Mouse (Mus musculus) CH12.LX (cell line): ENCODE measurements around the gene 1810062G17Rik. TPM values are rescaled to one million over a fixed set of nuclear protein-coding genes. Genes with fewer than 3 reads are reported as not detected.

Experiments
- DNase-seq: peaks from one replicate; pipeline ENCODE4 v3.0.0-alpha.2; 2013; ENCODE audit errors: extremely low read depth
- H3K27ac ChIP-seq: 2 replicates; pipeline ENCODE4 v1.5.1; 2012; ENCODE audit warnings: low read depth, mild to moderate bottlenecking, control low read depth, moderate library complexity; ENCODE audit not compliant: insufficient read depth
- H3K27me3 ChIP-seq: replicated peaks from 2 replicates; pipeline ENCODE3; 2012; ENCODE audit warnings: inconsistent platforms
- H3K36me3 ChIP-seq, 2 experiments: replicated peaks in 1 of 2; 2 replicates each; pipeline versions ENCODE3 to v1.6.1; 2012; ENCODE audit warnings: inconsistent platforms in 1 of 2, low read length in 1 of 2, mild to moderate bottlenecking in 1 of 2, mixed read lengths in 1 of 2, moderate library complexity in 1 of 2; ENCODE audit not compliant: control insufficient read depth in 1 of 2, insufficient read depth in 1 of 2
- H3K4me1 ChIP-seq, 2 experiments: 2 replicates each; pipeline ENCODE4 v1.6.1; 2012; ENCODE audit warnings: inconsistent platforms in 1 of 2, moderate library complexity in 1 of 2; ENCODE audit not compliant: insufficient read depth in 2 of 2, control insufficient read depth in 1 of 2
- H3K4me2 ChIP-seq: 2 replicates; pipeline ENCODE4 v1.6.1; 2012; ENCODE audit warnings: low read depth, mild to moderate bottlenecking, control low read depth; ENCODE audit not compliant: poor library complexity, insufficient read depth, severe bottlenecking
- H3K4me3 ChIP-seq, 3 experiments: fragments of 150-350 bp in 1 of 3; sonication (generic) in 1 of 3; replicated peaks in 1 of 3; 2 replicates each; pipeline versions ENCODE3 to v1.5.1; 2011 to 2012; ENCODE audit warnings: low read depth in 2 of 3, low read length in 2 of 3, mild to moderate bottlenecking in 2 of 3, moderate library complexity in 2 of 3, control low read depth in 1 of 3, improper control_type of control experiment in 1 of 3, inconsistent platforms in 1 of 3, mixed read lengths in 1 of 3; ENCODE audit not compliant: poor library complexity in 1 of 3
- H3K79me2 ChIP-seq: replicated peaks from 2 replicates; pipeline ENCODE4 v1.6.1; 2012; ENCODE audit warnings: mild to moderate bottlenecking, moderate library complexity; ENCODE audit not compliant: control insufficient read depth, poor library complexity, insufficient read depth, severe bottlenecking; ENCODE audit errors: extremely low read depth
- H3K9ac ChIP-seq: 2 replicates; pipeline ENCODE4 v1.6.1; 2012; ENCODE audit warnings: low read depth, mild to moderate bottlenecking, control low read depth, moderate library complexity; ENCODE audit not compliant: insufficient read depth
- H3K9me3 ChIP-seq: replicated peaks from 2 replicates; pipeline ENCODE3; 2012; ENCODE audit warnings: low read length, inconsistent platforms, mixed read lengths
- CHD1 ChIP-seq: IDR thresholded peaks from 2 replicates; pipeline ENCODE4 v1.6.1; 2012; ENCODE audit warnings: low read depth, low read length, improper control_type of control experiment, inconsistent platforms
- CHD2 ChIP-seq: IDR thresholded peaks from 2 replicates; pipeline ENCODE4 v1.6.1; 2011; ENCODE audit warnings: low read length, improper control_type of control experiment
- CTCF ChIP-seq, 2 experiments: IDR thresholded peaks in 1 of 2; conservative IDR thresholded peaks in 1 of 2; 2 replicates each; pipeline ENCODE4 v1.5.1; 2011 to 2012; ENCODE audit warnings: low read depth in 2 of 2, low read length in 2 of 2, improper control_type of control experiment in 1 of 2, inconsistent platforms in 1 of 2, mild to moderate bottlenecking in 1 of 2, moderate library complexity in 1 of 2
- E2F4 ChIP-seq: IDR thresholded peaks from 2 replicates; pipeline ENCODE4 v1.6.1; 2011; ENCODE audit warnings: low read depth, low read length, improper control_type of control experiment; ENCODE audit not compliant: insufficient replicate concordance
- ELF1 ChIP-seq: IDR thresholded peaks from 2 replicates; pipeline ENCODE4 v1.6.1; 2014; ENCODE audit warnings: low read depth, mild to moderate bottlenecking, inconsistent platforms, low read length, improper control_type of control experiment
- EP300 ChIP-seq: IDR thresholded peaks from 2 replicates; pipeline ENCODE4 v1.6.1; 2011; ENCODE audit warnings: low read length, improper control_type of control experiment
- ETS1 ChIP-seq: conservative IDR thresholded peaks from 2 replicates; pipeline ENCODE4 v1.6.1; 2012; ENCODE audit warnings: low read depth, mild to moderate bottlenecking, inconsistent platforms, low read length, improper control_type of control experiment, moderate library complexity
- GABPA ChIP-seq: IDR thresholded peaks from 2 replicates; pipeline ENCODE4 v1.6.1; 2012; ENCODE audit warnings: low read depth, low read length, improper control_type of control experiment, inconsistent platforms; ENCODE audit not compliant: insufficient replicate concordance
- JUN ChIP-seq: IDR thresholded peaks from 2 replicates; pipeline ENCODE4 v1.6.1; 2011; ENCODE audit warnings: low read depth, mild to moderate bottlenecking, low read length, improper control_type of control experiment, moderate library complexity; ENCODE audit not compliant: insufficient read depth
- MAFK ChIP-seq: IDR thresholded peaks from 2 replicates; pipeline ENCODE4 v1.6.1; 2011; ENCODE audit warnings: low read length, improper control_type of control experiment; ENCODE audit not compliant: insufficient replicate concordance
- MAX ChIP-seq: IDR thresholded peaks from 2 replicates; pipeline ENCODE4 v1.6.1; 2011; ENCODE audit warnings: low read length, improper control_type of control experiment
- MXI1 ChIP-seq: IDR thresholded peaks from 2 replicates; pipeline ENCODE4 v1.6.1; 2011; ENCODE audit warnings: mild to moderate bottlenecking, low read depth, low read length, improper control_type of control experiment
- NELFE ChIP-seq: IDR thresholded peaks from 2 replicates; pipeline ENCODE4 v1.6.1; 2011; ENCODE audit warnings: low read depth, low read length, improper control_type of control experiment
- NRF1 ChIP-seq: IDR thresholded peaks from 2 replicates; pipeline ENCODE4 v1.6.1; 2014; ENCODE audit warnings: low read depth, mild to moderate bottlenecking, inconsistent platforms, low read length, improper control_type of control experiment, moderate library complexity
- PAX5 ChIP-seq: IDR thresholded peaks from 2 replicates; pipeline ENCODE4 v1.6.1; 2012; ENCODE audit warnings: low read length, inconsistent platforms, mixed read lengths
- RAD21 ChIP-seq: IDR thresholded peaks from 2 replicates; pipeline ENCODE4 v1.6.1; 2011; ENCODE audit warnings: low read depth, mild to moderate bottlenecking, low read length, improper control_type of control experiment, moderate library complexity
- RCOR1 ChIP-seq: conservative IDR thresholded peaks from 2 replicates; pipeline ENCODE4 v1.6.1; 2012; ENCODE audit warnings: low read depth, mild to moderate bottlenecking, inconsistent platforms, low read length, improper control_type of control experiment
- SIN3A ChIP-seq: IDR thresholded peaks from 2 replicates; pipeline ENCODE4 v1.6.1; 2012; ENCODE audit warnings: low read length, improper control_type of control experiment, inconsistent platforms
- UBTF ChIP-seq: IDR thresholded peaks from 2 replicates; pipeline ENCODE4 v1.6.1; 2012; ENCODE audit warnings: low read depth, mild to moderate bottlenecking, inconsistent platforms, low read length, improper control_type of control experiment, moderate library complexity
- USF1 ChIP-seq: IDR thresholded peaks from 2 replicates; pipeline ENCODE4 v1.6.1; 2014; ENCODE audit warnings: low read depth, mild to moderate bottlenecking, inconsistent platforms, low read length, improper control_type of control experiment
- ZC3H11A ChIP-seq: IDR thresholded peaks from 2 replicates; pipeline ENCODE4 v1.6.1; 2012; ENCODE audit warnings: low read depth, mild to moderate bottlenecking, inconsistent platforms, low read length, improper control_type of control experiment
- ZKSCAN1 ChIP-seq: IDR thresholded peaks from 2 replicates; pipeline ENCODE4 v1.6.1; 2012; ENCODE audit warnings: low read depth, inconsistent platforms, low read length, improper control_type of control experiment, borderline replicate concordance
- ZMIZ1 ChIP-seq: IDR thresholded peaks from 2 replicates; pipeline ENCODE4 v1.6.1; 2012; ENCODE audit warnings: low read depth, mild to moderate bottlenecking, inconsistent platforms, low read length, improper control_type of control experiment
- ZNF384 ChIP-seq: IDR thresholded peaks from 2 replicates; pipeline ENCODE4 v1.6.1; 2012; ENCODE audit warnings: low read depth, low read length, improper control_type of control experiment, inconsistent platforms
- dilution Hi-C: fragments of 300-500 bp; cut with MboI; formaldehyde crosslinking; loops from 2 replicates; pipeline ENCODE4 v1.14.3; 2020; ENCODE audit warnings: low sequenced_read_pairs; ENCODE audit not compliant: extremely low pct_unique_long_range_greater_than_20kb, extremely low pct_ligation_motif_present
- in situ Hi-C: fragments of 300-500 bp; cut with MboI; formaldehyde crosslinking; loops from 3 replicates; pipeline ENCODE4 v1.14.3; 2019; ENCODE audit warnings: low sequenced_read_pairs, low pct_ligation_motif_present, low pct_unique_long_range_greater_than_20kb, mixed read lengths
- polyA plus RNA-seq: library from polyadenylated mRNA; unstranded; fragments of >175 nt; gene quantifications from 2 replicates; pipeline ENCODE4 v1.2.1, GENCODE M21; 2012; ENCODE audit warnings: low read depth; ENCODE audit not compliant: insufficient read length
- total RNA-seq, 2 experiments: library from RNA; depleted of rRNA; stranded (reverse); fragments of 300-350 nt in 1 of 2; fragments of >200 nt in 1 of 2; gene quantifications; 2 replicates each; pipeline ENCODE4 v1.2.3; 2012 to 2014

Gene 1810062G17Rik
- total and polyA plus RNA-seq, 3 experiments = 3.1 to 3.9 (median 3.3) TPM

GRCm38 (mm10) chr3:36524466-36524865 is 48.7 kb downstream of the 1810062G17Rik start:
- Histone ChIP-seq H3K27ac (no peak overlapping the region), H3K79me2 (no peaks in the 10 kb centered on the region), H3K4me3 (no peak overlapping the region), H3K4me1 (peaks cover 0 to 3% of the 10 kb centered on the region in 2 experiments; a peak in 3 of 4 replicates), H3K4me2 (no peak overlapping the region), H3K9me3 (no peaks in the 10 kb centered on the region), H3K27me3 (peaks cover 7% of the 10 kb centered on the region), H3K9ac (no peak overlapping the region), H3K36me3 (no peaks in the 10 kb centered on the region)
- in situ Hi-C loops (no loop called here), dilution Hi-C loops (no loop called here)
- TF ChIP-seq NRF1 (no peak), CHD1 (no peak), MAFK (no peak), ELF1 (no peak), ZC3H11A (no peak), E2F4 (no peak), ZMIZ1 (no peak), EP300 (no peak), MAX (no peak), MXI1 (no peak), ETS1 (no peak), CTCF (conservative IDR thresholded peaks at IDR 0.05 in 1 of 2, IDR thresholded peaks at IDR 0.05 in 1 of 2; ENCODE audit: low read depth in 2 of 2, low read length in 2 of 2) (no peak), ZKSCAN1 (no peak), JUN (no peak), NELFE (no peak), CHD2 (no peak), ZNF384 (no peak), USF1 (no peak), PAX5 (no peak), RCOR1 (no peak)
- no peak for DNase-seq

GRCm38 (mm10) chr3:36530345-36530744 is 54.6 kb downstream of the 1810062G17Rik start:
- no peak for DNase-seq
- Histone ChIP-seq H3K27ac (no peak overlapping the region), H3K79me2 (no peaks in the 10 kb centered on the region), H3K4me1 (peaks cover 0 to 6% of the 10 kb centered on the region in 2 experiments; a peak in 2 of 4 replicates), H3K9me3 (no peaks in the 10 kb centered on the region), H3K4me3 (no peak overlapping the region), H3K9ac (no peak overlapping the region), H3K36me3 (no peaks in the 10 kb centered on the region), H3K27me3 (peaks cover 7% of the 10 kb centered on the region), H3K4me2 (no peak overlapping the region)
- dilution Hi-C loops = no loop called here
- in situ Hi-C loops = no loop called here
- TF ChIP-seq SIN3A (no peak), NELFE (no peak), ETS1 (no peak), UBTF (no peak), CHD1 (no peak), RCOR1 (no peak), ELF1 (no peak), ZNF384 (no peak), RAD21 (no peak), GABPA (no peak), EP300 (no peak), USF1 (no peak), CTCF (conservative IDR thresholded peaks at IDR 0.05 in 1 of 2, IDR thresholded peaks at IDR 0.05 in 1 of 2; ENCODE audit: low read depth in 2 of 2, low read length in 2 of 2) (no peak)
